Mouse (Mus musculus) hindbrain, embryonic 16.5 days (tissue): Measurements from ENCODE around the gene Tmem156. TPM values are rescaled to one million over a fixed set of nuclear protein-coding genes. Genes with fewer than 3 reads are reported as not detected.

Experiments used
- ATAC-seq: fragments of 200-750 bp; cut with Nextera tagmentation; 2 replicates; pipeline ENCODE4 v1.8.0; 2017; ENCODE audit warnings: moderate TSS enrichment, moderate library complexity
- H3K27ac ChIP-seq: fragments of 300-500 bp; sonication (generic); 2 replicates; pipeline ENCODE4 v1.5.1; 2014; ENCODE audit warnings: low read depth, mild to moderate bottlenecking, control low read depth, low read length, moderate library complexity
- H3K27me3 ChIP-seq: fragments of 300-500 bp; sonication (generic); replicated peaks from 2 replicates; pipeline ENCODE4 v1.6.1; 2014; ENCODE audit warnings: low read length; ENCODE audit not compliant: control insufficient read depth, insufficient read depth
- H3K36me3 ChIP-seq: fragments of 300-500 bp; sonication (generic); 2 replicates; pipeline ENCODE4 v1.6.1; 2014; ENCODE audit warnings: mild to moderate bottlenecking, low read length, moderate library complexity, mixed read lengths; ENCODE audit not compliant: control insufficient read depth, insufficient read depth
- H3K4me1 ChIP-seq: fragments of 300-500 bp; sonication (generic); 2 replicates; pipeline ENCODE4 v1.6.1; 2014; ENCODE audit warnings: low read depth, low read length; ENCODE audit not compliant: control insufficient read depth, insufficient read depth
- H3K4me2 ChIP-seq: fragments of 300-500 bp; sonication (generic); 2 replicates; pipeline ENCODE4 v1.6.1; 2014; ENCODE audit warnings: mild to moderate bottlenecking, low read length, control low read depth, moderate library complexity
- H3K4me3 ChIP-seq: fragments of 300-500 bp; sonication (generic); 2 replicates; pipeline ENCODE4 v1.5.1; 2014; ENCODE audit warnings: mild to moderate bottlenecking, low read length, control low read depth, moderate library complexity
- H3K9ac ChIP-seq: fragments of 300-500 bp; sonication (generic); 2 replicates; pipeline ENCODE4 v1.6.1; 2014; ENCODE audit warnings: low read depth, mild to moderate bottlenecking, control low read depth, low read length, moderate library complexity
- H3K9me3 ChIP-seq: fragments of 300-500 bp; sonication (generic); 2 replicates; pipeline ENCODE4 v1.6.1; 2014; ENCODE audit warnings: mild to moderate bottlenecking, low read length, moderate library complexity; ENCODE audit not compliant: control insufficient read depth
- WGBS: fragments of 180-500 bp; shearing (Covaris S2); extraction: QIAGEN DNeasy Blood & Tissue Kit; methylation state at CpG from one replicate; pipeline ENCODE4 v1.1.7; 2014; 5-methylcytosine and 5-hydroxymethylcytosine counted together
- polyA plus RNA-seq: library from polyadenylated mRNA; unstranded; fragments of >200 nt; fragmentation: Nextera tagmentation; extraction: Ambion mirVana; gene quantifications from 2 replicates; pipeline ENCODE4 v1.2.1, GENCODE M21; 2015

Gene Tmem156
- polyA plus RNA-seq, 1 experiment from 2014 or later = not detected

DNA sequence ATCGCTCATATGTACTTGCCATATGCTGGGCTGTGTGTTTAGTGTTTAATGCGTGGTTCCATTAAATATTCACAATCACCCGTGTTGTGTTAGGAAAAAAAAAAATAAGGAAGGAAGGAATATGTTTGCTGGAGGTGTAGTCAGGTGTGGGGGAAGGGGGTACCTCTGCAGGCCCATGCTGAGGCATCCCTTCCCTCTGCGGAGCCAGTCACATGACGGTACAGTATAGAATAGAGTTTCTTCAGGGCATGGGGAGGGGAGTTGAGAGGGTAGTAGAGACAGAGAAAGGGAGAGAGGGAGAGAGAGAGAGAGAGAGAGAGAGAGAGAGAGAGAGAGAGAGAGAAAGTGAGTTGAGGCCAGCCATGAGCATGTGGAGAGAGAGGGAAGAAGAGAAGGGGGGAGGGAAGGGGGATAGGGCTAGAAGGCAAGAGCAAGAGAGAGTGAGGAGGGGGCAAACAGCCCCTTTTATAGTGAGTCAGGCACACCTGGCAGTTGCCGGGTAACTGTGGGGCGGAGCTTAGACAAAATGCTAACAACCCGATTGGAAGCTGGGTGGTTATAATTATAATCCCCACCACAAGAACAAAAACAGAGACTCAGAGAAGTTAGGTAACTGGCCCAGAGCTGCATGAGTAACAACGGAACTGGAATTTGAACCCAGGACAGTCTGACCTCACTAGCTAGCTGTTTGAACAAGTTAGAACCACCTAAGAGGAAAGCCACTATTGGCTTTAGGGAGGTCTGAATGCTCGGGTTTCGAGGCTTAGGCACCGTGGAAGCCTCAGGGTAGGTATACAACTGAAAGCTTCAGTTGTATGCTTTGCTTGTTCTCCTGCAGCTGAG is 45.3 kb downstream of the Tmem156 start:
- peak; percentile 32 for ATAC-seq

GRCm38 (mm10) chr5:65045642-65046370 is 46.1 kb downstream of the Tmem156 start:
- H3K4me3 ChIP-seq = no peak overlapping the region
- H3K9ac ChIP-seq = no peak overlapping the region
- H3K4me1 ChIP-seq = peaks cover 6% of the 10 kb centered on the region
- 0 out of 2 replicates have a peak overlapping the region, but pooled peaks have one; percentile 16 for H3K27ac ChIP-seq
- ATAC-seq = peak; percentile 70; the same call in 1 of the 2 replicates
- H3K27me3 ChIP-seq = no peaks in the 10 kb centered on the region
- no peaks in the 10 kb centered on the region for H3K36me3 ChIP-seq
- no peak overlapping the region for H3K4me2 ChIP-seq
- no peaks in the 10 kb centered on the region for H3K9me3 ChIP-seq
- WGBS = 59% methylated on average over 6 of the region's 6 CpGs

More for the DNA sequence above, 45.3 kb downstream of the Tmem156 start:
- Histone ChIP-seq H3K4me2 (no peak overlapping the region), H3K36me3 (no peaks in the 10 kb centered on the region), H3K9me3 (no peaks in the 10 kb centered on the region), H3K9ac (no peak overlapping the region), H3K27ac (peak overlapping the region; percentile 32; the same call in 1 of the 2 replicates), H3K4me3 (no peak overlapping the region), H3K27me3 (no peaks in the 10 kb centered on the region), H3K4me1 (peaks cover 6% of the 10 kb centered on the region)
- 66% methylated on average over 12 of the region's 12 CpGs for WGBS

- H3K27ac ChIP-seq = no peak overlapping the region
- no peaks in the 10 kb centered on the region for H3K36me3 ChIP-seq
- H3K4me2 ChIP-seq = no peak overlapping the region
- H3K9ac ChIP-seq = no peak overlapping the region
- H3K4me3 ChIP-seq = no peak overlapping the region
- H3K27me3 ChIP-seq = no peaks in the 10 kb centered on the region
- no peak for ATAC-seq
- peaks cover 6% of the 10 kb centered on the region for H3K4me1 ChIP-seq
- H3K9me3 ChIP-seq = no peaks in the 10 kb centered on the region
- WGBS = 56% methylated on average over 11 of the region's 11 CpGs
These were observed 48.5 kb downstream of the Tmem156 start for GRCm38 (mm10) chr5:65043407-65043895.

GRCm38 (mm10) chr5:65040463-65040862 is 51.5 kb downstream of the Tmem156 start:
- Histone ChIP-seq H3K27me3 (no peaks in the 10 kb centered on the region), H3K4me1 (no peaks in the 10 kb centered on the region; the same call in none of the 2 replicates), H3K4me3 (no peak overlapping the region), H3K4me2 (no peak overlapping the region), H3K9ac (no peak overlapping the region), H3K36me3 (no peaks in the 10 kb centered on the region), H3K9me3 (no peaks in the 10 kb centered on the region), H3K27ac (no peak overlapping the region)
- 67% methylated on average over 5 of the region's 5 CpGs for WGBS
- ATAC-seq = no peak

- H3K9ac ChIP-seq = no peak overlapping the region
- no peaks in the 10 kb centered on the region; the same call in none of the 2 replicates for H3K4me1 ChIP-seq
- no peak for ATAC-seq
- H3K4me3 ChIP-seq = no peak overlapping the region
- H3K27me3 ChIP-seq = no peaks in the 10 kb centered on the region
- H3K4me2 ChIP-seq = no peak overlapping the region
- WGBS = 66% methylated on average over 11 of the region's 11 CpGs
- H3K9me3 ChIP-seq = no peaks in the 10 kb centered on the region
- no peak overlapping the region for H3K27ac ChIP-seq
- H3K36me3 ChIP-seq = no peaks in the 10 kb centered on the region
These were observed 52.9 kb downstream of the Tmem156 start for GRCm38 (mm10) chr5:65038811-65039571.

GRCm38 (mm10) chr5:65038305-65038704 is 53.6 kb downstream of the Tmem156 start:
- H3K4me2 ChIP-seq = no peak overlapping the region
- ATAC-seq = no peak

DNA sequence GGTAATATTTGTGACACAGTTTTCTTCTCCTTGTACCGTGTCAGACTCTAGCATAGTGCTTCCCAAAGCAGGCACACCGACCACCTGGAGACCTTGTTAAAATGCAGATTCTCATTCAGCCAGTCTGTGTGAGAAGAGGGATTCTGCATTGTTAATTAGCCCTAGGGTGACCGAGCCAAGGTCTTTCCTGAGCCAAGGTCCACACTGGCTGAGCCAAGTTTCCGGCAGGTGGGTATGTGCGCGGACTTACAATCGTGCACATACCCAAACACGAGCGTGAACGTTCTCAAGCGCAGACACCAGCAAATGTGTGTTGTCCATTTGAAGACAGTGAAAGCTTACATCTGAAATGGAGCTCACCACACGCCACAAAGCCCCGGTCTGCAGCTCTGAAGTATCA is 55.3 kb downstream of the Tmem156 start:
- WGBS = 42% methylated on average over 13 of the region's 13 CpGs
- H3K4me1 ChIP-seq = no peaks in the 10 kb centered on the region; the same call in none of the 2 replicates
- H3K4me3 ChIP-seq = no peak overlapping the region
- peak overlapping the region; percentile 9; the same call in 1 of the 2 replicates for H3K27ac ChIP-seq
- H3K27me3 ChIP-seq = no peaks in the 10 kb centered on the region
- H3K4me2 ChIP-seq = no peak overlapping the region
- H3K9ac ChIP-seq = no peak overlapping the region
- no peaks in the 10 kb centered on the region for H3K9me3 ChIP-seq
- H3K36me3 ChIP-seq = no peaks in the 10 kb centered on the region
- peak; percentile 86 for ATAC-seq

More at GRCm38 (mm10) chr5:65038305-65038704, 53.6 kb downstream of the Tmem156 start:
- no peak overlapping the region for H3K4me3 ChIP-seq
- H3K36me3 ChIP-seq = no peaks in the 10 kb centered on the region
- 78% methylated on average over 9 of the region's 9 CpGs for WGBS
- no peak overlapping the region for H3K9ac ChIP-seq
- no peaks in the 10 kb centered on the region for H3K27me3 ChIP-seq
- no peak overlapping the region for H3K27ac ChIP-seq
- no peaks in the 10 kb centered on the region for H3K9me3 ChIP-seq
- no peaks in the 10 kb centered on the region; the same call in none of the 2 replicates for H3K4me1 ChIP-seq

DNA sequence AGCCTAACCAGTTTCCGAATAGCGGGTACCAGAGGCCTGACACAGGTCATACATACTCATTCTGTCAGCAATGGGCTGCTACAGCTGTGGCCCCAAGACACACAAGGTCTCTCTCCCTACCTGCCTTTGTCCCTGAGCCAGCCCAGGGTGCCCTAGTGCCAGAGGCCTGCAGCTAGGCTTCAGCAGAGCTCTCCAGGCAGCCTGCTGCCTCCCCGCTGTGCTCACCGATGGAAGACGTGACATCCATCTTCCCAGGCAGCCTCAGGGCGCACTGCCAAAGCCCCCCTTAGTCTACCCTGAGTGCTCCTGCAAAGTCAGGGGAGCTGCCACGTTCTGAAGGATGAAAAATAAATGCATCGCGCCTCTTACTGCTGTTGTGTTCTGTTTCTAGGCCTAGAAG is 63.9 kb downstream of the Tmem156 start:
- peak; percentile 78 for ATAC-seq
- Histone ChIP-seq H3K4me3 (no peak overlapping the region), H3K36me3 (no peaks in the 10 kb centered on the region), H3K4me2 (no peak overlapping the region), H3K4me1 (peaks cover 7% of the 10 kb centered on the region), H3K27me3 (no peaks in the 10 kb centered on the region), H3K27ac (peak overlapping the region; percentile 2), H3K9ac (peak overlapping the region; percentile 15), H3K9me3 (no peaks in the 10 kb centered on the region)
- 26% methylated on average over 9 of the region's 9 CpGs for WGBS
